10 mouse cellular contexts compared by ENCODE assay signal in genomic region chr9:107252164-107252563, GRCm38 (mm10). TPM values are rescaled to one million over a fixed set of nuclear protein-coding genes. Genes with fewer than 3 reads are reported as not detected.
A peak's percentile ranks its signal among the peaks of the same experiment; 100 is the strongest.
DNase-seq lines count a peak whose midpoint lies in the region; ATAC-seq and TF ChIP-seq lines count a peak whose summit lies in the region.
"Had no signal": no experiment of that assay in that cellular context is flagged by ENCODE, and none has a peak within 500 bp of the region (broad histone marks: within the 10 kb centered on the region; RNA-seq: fewer than 3 reads in every experiment).

No protein-coding gene starts in this region.

- no peak overlapping the region for H3K4me3 ChIP-seq in gastrocnemius, adult 2 months
- no peak overlapping the region for H3K4me3 ChIP-seq in neural tube, embryonic 11.5 days (ENCODE audit: low read depth, low read length)
- H3K4me3 ChIP-seq: embryonic facial prominence, embryonic 12.5 days; megakaryocyte, embryonic 14.5 days had no signal

- peak; percentile 50 for DNase-seq in gastrocnemius, adult 2 months
- DNase-seq in gastrocnemius, adult 18-20 months (ENCODE audit: low spot score) = no peak
- peak; percentile 38 for DNase-seq in neural tube, embryonic 11.5 days (ENCODE audit: low spot score)
- no peak for DNase-seq in neural tube, embryonic 10.5 days (ENCODE audit: extremely low spot score, low spot score)
- DNase-seq in left cerebral cortex, postnatal 36 days (ENCODE audit: low spot score in 2 of 2) = peak; percentile 73 to 74
- DNase-seq in right cerebral cortex, postnatal 36 days (ENCODE audit: low spot score in 2 of 2) = peak; percentile 77 to 83
- no peak for DNase-seq in retina, embryonic 14.5 days (ENCODE audit: low spot score)
- DNase-seq in ovary, adult 18-20 months (ENCODE audit: low spot score) = no peak

- H3K4me2 ChIP-seq in neural tube, embryonic 11.5 days (ENCODE audit: low read depth) = no peak overlapping the region
- H3K4me2 ChIP-seq: embryonic facial prominence, embryonic 12.5 days had no signal

- TF ChIP-seq CTCF in gastrocnemius, adult 2 months (IDR thresholded peaks at IDR 0.05) = no peak

- H3K9ac ChIP-seq in neural tube, embryonic 11.5 days (ENCODE audit: low read length) = no peak overlapping the region
- H3K9ac ChIP-seq: embryonic facial prominence, embryonic 12.5 days had no signal

- no peak overlapping the region for H3K27ac ChIP-seq in gastrocnemius, adult 2 months
- H3K27ac ChIP-seq in neural tube, embryonic 11.5 days (ENCODE audit: low read depth, low read length) = no peak overlapping the region
- H3K27ac ChIP-seq: embryonic facial prominence, embryonic 12.5 days had no signal

- no peaks in the 10 kb centered on the region for H3K36me3 ChIP-seq in neural tube, embryonic 11.5 days (ENCODE audit: control insufficient read depth, insufficient read depth, low read length)
- H3K36me3 ChIP-seq: embryonic facial prominence, embryonic 12.5 days had no signal

- H3K9me3 ChIP-seq in neural tube, embryonic 11.5 days (ENCODE audit: control insufficient read depth, low read length) = no peaks in the 10 kb centered on the region
- H3K9me3 ChIP-seq: embryonic facial prominence, embryonic 12.5 days; megakaryocyte, embryonic 14.5 days had no signal

- ATAC-seq in neural tube, embryonic 11.5 days (ENCODE audit: insufficient read depth, low FRiP score, low TSS enrichment) = no peak

- intact Hi-C loops in gastrocnemius, adult 2 months (cut with DNase I) = loop anchor here (5.0 kb wide), 1 partner anchor 35 kb away; the partner anchor contains the start of gene Mapkapk3
- intact Hi-C loops in left cerebral cortex, postnatal 36 days (cut with DNase I) = no loop called here

- no peaks in the 10 kb centered on the region; the same call in 1 of the 2 replicates for H3K4me1 ChIP-seq in neural tube, embryonic 11.5 days (ENCODE audit: control insufficient read depth, insufficient read depth, low read length)
- H3K4me1 ChIP-seq: embryonic facial prominence, embryonic 12.5 days had no signal

- WGBS in neural tube, embryonic 11.5 days = 12% methylated on average over 5 of the region's 5 CpGs

- no peaks in the 10 kb centered on the region for H3K27me3 ChIP-seq in neural tube, embryonic 11.5 days (ENCODE audit: control insufficient read depth, insufficient read depth, low read length)
- H3K27me3 ChIP-seq: embryonic facial prominence, embryonic 12.5 days had no signal

RNA-seq across cellular contexts. Expression of gene Dock3, which starts 20.5 kb away (rescaled TPM):
- total RNA-seq in gastrocnemius, adult 2 months (2021) = not detected
- under 1 TPM in 1 of 2 experiments, not detected in 1; 0.33 TPM for total RNA-seq in gastrocnemius, adult 18-20 months (2021)
- 5.5 and 5.8 TPM in 2 replicates for polyA plus RNA-seq in neural tube, embryonic 11.5 days (2014; fragmentation: Nextera tagmentation; extraction: Ambion mirVana)
- total RNA-seq in left cerebral cortex, postnatal 36 days (2021) = 100 to 1,000 TPM; 209 to 235 TPM

RNA-seq across cellular contexts. Expression of gene Mapkapk3, which starts 37.5 kb away (rescaled TPM):
- 10 to 100 TPM; 32.6 to 48.1 TPM for total RNA-seq in gastrocnemius, adult 2 months (2021)
- 10 to 100 TPM; 33.6 to 34.8 TPM for total RNA-seq in gastrocnemius, adult 18-20 months (2021)
- 3.6 and 4.8 TPM in 2 replicates for polyA plus RNA-seq in neural tube, embryonic 11.5 days (2014; fragmentation: Nextera tagmentation; extraction: Ambion mirVana)
- total RNA-seq in left cerebral cortex, postnatal 36 days (2021) = 1 to 10 TPM; 2.9 to 4.5 TPM

RNA-seq across cellular contexts. Expression of gene Cish, which starts 43.7 kb away (rescaled TPM):
- 100 to 1,000 TPM in 1 of 2 experiments, 10 to 100 TPM in 1; 25.7 to 113 TPM for total RNA-seq in gastrocnemius, adult 2 months (2021)
- 1 to 10 TPM; 6.0 to 6.6 TPM for total RNA-seq in gastrocnemius, adult 18-20 months (2021)
- polyA plus RNA-seq in neural tube, embryonic 11.5 days (2014; fragmentation: Nextera tagmentation; extraction: Ambion mirVana) = 5.1 and 6.4 TPM in 2 replicates
- 10 to 100 TPM in 1 of 2 experiments, 1 to 10 TPM in 1; 4.8 to 11.0 TPM for total RNA-seq in left cerebral cortex, postnatal 36 days (2021)

Comparison
In these comparisons a context has a peak if more than half of its experiments do, and no peak if none do; other contexts are left out.
1. DNase-seq: peak in gastrocnemius, adult 2 months (single experiment), neural tube, embryonic 11.5 days (single experiment), left cerebral cortex, postnatal 36 days (2 of 2) and right cerebral cortex, postnatal 36 days (2 of 2); none in gastrocnemius, adult 18-20 months (single experiment), neural tube, embryonic 10.5 days (single experiment), retina, embryonic 14.5 days (single experiment) and ovary, adult 18-20 months (single experiment).
2. RNA of gene Dock3, which starts 20.5 kb away (total RNA-seq): 209 to 235 TPM in left cerebral cortex, postnatal 36 days; 0.33 TPM in gastrocnemius, adult 18-20 months and not detected in gastrocnemius, adult 2 months; every median in the first group is over 100 times any median in the second.
3. RNA of gene Mapkapk3, which starts 37.5 kb away (total RNA-seq): 32.6 to 48.1 TPM in gastrocnemius, adult 2 months and 33.6 to 34.8 TPM in gastrocnemius, adult 18-20 months; 2.9 to 4.5 TPM in left cerebral cortex, postnatal 36 days; every median in the first group is over 4 times any median in the second.